Comparison of ENCODE assay signal across 9 mouse cellular contexts in the genomic region with DNA sequence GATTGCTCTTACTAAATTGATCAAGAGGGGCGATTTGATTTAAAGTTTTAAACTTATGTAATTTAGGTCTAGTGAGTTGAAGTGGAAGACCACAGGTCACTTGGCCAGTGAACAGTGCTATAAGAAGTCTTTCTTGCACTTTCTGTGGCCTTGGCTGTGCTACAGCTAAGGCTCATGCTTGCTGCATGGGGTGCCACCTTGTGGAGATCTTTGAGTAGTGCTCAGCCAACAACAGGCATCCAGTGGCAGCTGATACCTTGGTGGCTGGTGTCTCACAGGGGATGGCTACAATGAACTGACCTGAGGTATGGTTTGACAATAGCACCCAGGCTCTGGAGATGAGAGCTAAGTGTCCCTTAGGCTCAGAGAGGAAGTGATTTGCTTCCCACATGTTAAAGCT. TPM values are rescaled to one million over a fixed set of nuclear protein-coding genes. Genes with fewer than 3 reads are reported as not detected.
A peak's percentile ranks its signal among the peaks of the same experiment; 100 is the strongest.
DNase-seq lines count a peak whose midpoint lies in the region; ATAC-seq lines count a peak whose summit lies in the region.
"Had no signal": no experiment of that assay in that cellular context is flagged by ENCODE, and none has a peak within 500 bp of the region (broad histone marks: within the 10 kb centered on the region; RNA-seq: fewer than 3 reads in every experiment).

No protein-coding gene starts in this region.

- H3K4me1 ChIP-seq in forebrain, embryonic 10.5 days: no peaks in the 10 kb centered on the region
- no peaks in the 10 kb centered on the region for H3K4me1 ChIP-seq in hindbrain, embryonic 16.5 days (ENCODE audit: control insufficient read depth, insufficient read depth, low read depth, low read length)
- H3K4me1 ChIP-seq: heart, embryonic 13.5 days had no signal

- peak; percentile 83 for ATAC-seq in hindbrain, embryonic 16.5 days

- H3K27me3 ChIP-seq in forebrain, embryonic 10.5 days (ENCODE audit: poor library complexity, severe bottlenecking): no peaks in the 10 kb centered on the region
- no peaks in the 10 kb centered on the region for H3K27me3 ChIP-seq in hindbrain, embryonic 16.5 days (replicated peaks; ENCODE audit: control insufficient read depth, insufficient read depth, low read length)
- H3K27me3 ChIP-seq: heart, embryonic 13.5 days had no signal

- no peak overlapping the region for H3K4me3 ChIP-seq in forebrain, embryonic 10.5 days
- no peak overlapping the region for H3K4me3 ChIP-seq in hindbrain, embryonic 16.5 days (ENCODE audit: low read length)
- H3K4me3 ChIP-seq: heart, embryonic 13.5 days had no signal

- no peaks in the 10 kb centered on the region for H3K36me3 ChIP-seq in forebrain, embryonic 10.5 days (replicated peaks)
- 0 out of 2 replicates have a peak, but pooled peaks cover under 1% of the 10 kb centered on the region for H3K36me3 ChIP-seq in hindbrain, embryonic 16.5 days (ENCODE audit: control insufficient read depth, insufficient read depth, low read length)

- WGBS in forebrain, embryonic 10.5 days: 19% methylated on average over 1 of the region's 1 CpGs
- 0% methylated on average over 1 of the region's 1 CpGs for WGBS in hindbrain, embryonic 16.5 days

- DNase-seq in Muller cell, postnatal 12 days (ENCODE audit: inconsistent ontology term): peak; percentile 33
- peak; percentile 34 for DNase-seq in brain, embryonic 18.5 days (ENCODE audit: low read depth, low spot score)
- DNase-seq in forebrain, embryonic 10.5 days (ENCODE audit: extremely low spot score, low spot score): peak; percentile 44
- DNase-seq in layer of hippocampus, postnatal 14 days (ENCODE audit: low spot score in 2 of 2): peak; percentile 59 to 73
- peak; percentile 66 for DNase-seq in lung, postnatal 36 days
- peak; percentile 74 for DNase-seq in retina, postnatal 1 day
- peak; percentile 51 for DNase-seq in urinary bladder, postnatal 25 days (ENCODE audit: low spot score)

- H3K4me2 ChIP-seq in hindbrain, embryonic 16.5 days (ENCODE audit: low read length): no peak overlapping the region
- H3K4me2 ChIP-seq: heart, embryonic 13.5 days had no signal

- H3K9me3 ChIP-seq in forebrain, embryonic 10.5 days: no peaks in the 10 kb centered on the region
- no peaks in the 10 kb centered on the region for H3K9me3 ChIP-seq in hindbrain, embryonic 16.5 days (ENCODE audit: control insufficient read depth, low read length)
- H3K9me3 ChIP-seq: heart, embryonic 13.5 days had no signal

- H3K27ac ChIP-seq in forebrain, embryonic 10.5 days: no peak overlapping the region
- H3K27ac ChIP-seq in hindbrain, embryonic 16.5 days (ENCODE audit: low read depth, low read length): no peak overlapping the region
- H3K27ac ChIP-seq: heart, embryonic 13.5 days had no signal

- no peak overlapping the region for H3K9ac ChIP-seq in hindbrain, embryonic 16.5 days (ENCODE audit: low read depth, low read length)
- H3K9ac ChIP-seq: heart, embryonic 13.5 days had no signal

RNA-seq across cellular contexts. Expression of a gene that starts 22.5 kb away (rescaled TPM):
- polyA plus RNA-seq in forebrain, embryonic 10.5 days (2016; fragmentation: Nextera tagmentation; extraction: Ambion mirVana): not detected in 2 replicates
- polyA plus RNA-seq in hindbrain, embryonic 16.5 days (2015; fragmentation: Nextera tagmentation; extraction: Ambion mirVana): 0.42 TPM in 1 of 2 replicates, not detected in the other
- total RNA-seq in layer of hippocampus, postnatal 14 days (2021): not detected
- polyA plus RNA-seq: heart, embryonic 13.5 days had no signal

RNA-seq across cellular contexts. Expression of a gene that starts 47.7 kb away (rescaled TPM):
- polyA plus RNA-seq in forebrain, embryonic 10.5 days (2016; fragmentation: Nextera tagmentation; extraction: Ambion mirVana): 23.5 and 27.2 TPM in 2 replicates
- 12.5 and 13.3 TPM in 2 replicates for polyA plus RNA-seq in hindbrain, embryonic 16.5 days (2015; fragmentation: Nextera tagmentation; extraction: Ambion mirVana)
- total RNA-seq in layer of hippocampus, postnatal 14 days (2021): 1 to 10 TPM; 5.4 to 6.4 TPM
